Mouse (Mus musculus): ENCODE results near the gene Rbm8a2. TPM values are rescaled to one million over a fixed set of nuclear protein-coding genes. Genes with fewer than 3 reads are reported as not detected.

Gene Rbm8a2
- total RNA-seq, 2 experiments from 2014 or later = 0.32 to 0.42 TPM

GRCm38 (mm10) chr1:175936282-175936737 lies 42.6 kb downstream of the Rbm8a2 start:
- peak; percentile 99 for ATAC-seq (replicated peaks; ENCODE audit: poor library complexity)

GRCm38 (mm10) chr1:175931391-175931790 lies 47.5 kb downstream of the Rbm8a2 start:
- no peak for ATAC-seq (replicated peaks; ENCODE audit: poor library complexity)

Other genes starting within 250 kb of the Rbm8a2 start
- gene Exo1, start 98.5 kb downstream of the Rbm8a2 start, total RNA-seq (2015) = 59.1 and 64.4 TPM in 2 replicates
- gene Exo1, start 98.5 kb downstream of the Rbm8a2 start, total RNA-seq (2017) = 30.8 and 30.9 TPM in 2 replicates
- not detected in 2 replicates for gene Gm38100, start 58.8 kb downstream of the Rbm8a2 start, total RNA-seq (2015)
- gene Gm38100, start 58.8 kb downstream of the Rbm8a2 start, total RNA-seq (2017) = not detected in 2 replicates

Data from megakaryocyte progenitor cell, adult 5-6 weeks (primary cell).